Mouse (Mus musculus) left cerebral cortex, adult 18-20 months (tissue): ENCODE measurements around the gene Cdx4. TPM values are rescaled to one million over a fixed set of nuclear protein-coding genes. Genes with fewer than 3 reads are reported as not detected.

Experiments used
- DNase-seq, 2 experiments: peaks; one replicate each; pipeline ENCODE4 v3.0.0; 2021 to 2022; ENCODE audit warnings: low spot score in 2 of 2, mixed read lengths in 1 of 2
- long read RNA-seq, 2 experiments: library from polyadenylated mRNA; stranded (forward); transcript quantifications; one replicate each; pipeline ENCODE4 v2.0.0; 2021
- total RNA-seq, 2 experiments: library from RNA; stranded (reverse); gene quantifications; 2 replicates each; pipeline ENCODE4 v1.2.3; 2021

Cdx4 gene
- not detected for total RNA-seq
- long read RNA-seq, experiment 1: 0 reads
- long read RNA-seq, experiment 2: 0 reads

GRCm38 (mm10) chrX:103321146-103321545 lies at the start of gene Cdx4:
Gene Cdx4 (plus strand): TSS chrX:103321398.
- DNase-seq: no peak

GRCm38 (mm10) chrX:103274325-103274724 lies 46.9 kb upstream of the Cdx4 start:
- DNase-seq: no peak

GRCm38 (mm10) chrX:103286899-103287722 lies 34.1 kb upstream of the Cdx4 start:
- no peak for DNase-seq

- DNase-seq: no peak
Observed at GRCm38 (mm10) chrX:103287846-103288377, 33.3 kb upstream of the Cdx4 start.

- DNase-seq: peak in 1 of 2 experiments; percentile 3
Observed at GRCm38 (mm10) chrX:103288485-103289330, 32.5 kb upstream of the Cdx4 start.

- DNase-seq: peak in 1 of 2 experiments; percentile 2
Observed at GRCm38 (mm10) chrX:103298937-103299336, 22.3 kb upstream of the Cdx4 start.

- no peak for DNase-seq
Observed at GRCm38 (mm10) chrX:103308262-103308661, 12.9 kb upstream of the Cdx4 start.

GRCm38 (mm10) chrX:103311723-103312122 lies 9.5 kb upstream of the Cdx4 start:
- DNase-seq: no peak

- no peak for DNase-seq
Observed at GRCm38 (mm10) chrX:103314146-103314545, 7.1 kb upstream of the Cdx4 start.

GRCm38 (mm10) chrX:103325900-103326299 lies 4.7 kb downstream of the Cdx4 start:
- DNase-seq: no peak

- no peak for DNase-seq
Observed at GRCm38 (mm10) chrX:103329386-103329785, 8.2 kb downstream of the Cdx4 start.

GRCm38 (mm10) chrX:103331125-103331858 lies 10.1 kb downstream of the Cdx4 start:
- DNase-seq: no peak

- no peak for DNase-seq
Observed at GRCm38 (mm10) chrX:103341369-103342113, 20.3 kb downstream of the Cdx4 start.

- DNase-seq: no peak
Observed at GRCm38 (mm10) chrX:103355784-103356183, 34.6 kb downstream of the Cdx4 start.

GRCm38 (mm10) chrX:103356287-103356686 lies 35.1 kb downstream of the Cdx4 start, which contains the start of gene Chic1:
Gene Chic1 (plus strand): TSS chrX:103356476.
- peak; percentile 76 to 84 for DNase-seq

- peak in 1 of 2 experiments; percentile 5 for DNase-seq
Observed at GRCm38 (mm10) chrX:103356761-103357236, 35.6 kb downstream of the Cdx4 start.

- no peak for DNase-seq
Observed at GRCm38 (mm10) chrX:103366201-103366600, 45.0 kb downstream of the Cdx4 start.

GRCm38 (mm10) chrX:103368650-103369049 lies 47.5 kb downstream of the Cdx4 start:
- DNase-seq: no peak

GRCm38 (mm10) chrX:103371221-103371620 lies 50.0 kb downstream of the Cdx4 start:
- DNase-seq: no peak

- DNase-seq: no peak
Observed at GRCm38 (mm10) chrX:103371627-103372026, 50.4 kb downstream of the Cdx4 start.
